Mouse (Mus musculus) limb, embryonic 14.5 days (tissue): ENCODE results near the gene Atpif1. TPM values are rescaled to one million over a fixed set of nuclear protein-coding genes. Genes with fewer than 3 reads are reported as not detected.
"Not testable (repeated sequence)": the region's sequence is repeated elsewhere in the genome, so short reads cannot be mapped to it uniquely, and the experiment has no call there.

Experiments used
- ATAC-seq: fragments of 200-750 bp; cut with Nextera tagmentation; 2 replicates; pipeline ENCODE4 v1.8.0; 2017; ENCODE audit warnings: low read depth, moderate number of reproducible peaks, moderate TSS enrichment; ENCODE audit not compliant: low FRiP score
- DNase-seq: peaks from one replicate; pipeline ENCODE4 v3.0.0-alpha.2; 2015; ENCODE audit warnings: low spot score
- H3K27ac ChIP-seq: fragments of 300-500 bp; sonication (generic); replicated peaks from 2 replicates; pipeline ENCODE4 v1.5.1; 2014; ENCODE audit warnings: low read depth, mild to moderate bottlenecking, low read length, moderate library complexity, mixed read lengths
- H3K27me3 ChIP-seq: fragments of 300-500 bp; sonication (generic); 2 replicates; pipeline ENCODE4 v1.6.1; 2014; ENCODE audit warnings: low read length, mixed read lengths; ENCODE audit not compliant: control insufficient read depth, insufficient read depth
- H3K36me3 ChIP-seq: fragments of 300-500 bp; sonication (generic); 2 replicates; pipeline ENCODE4 v1.6.1; 2014; ENCODE audit warnings: mild to moderate bottlenecking, low read length, moderate library complexity, mixed read lengths; ENCODE audit not compliant: control insufficient read depth, insufficient read depth
- H3K4me1 ChIP-seq: fragments of 300-500 bp; sonication (generic); 2 replicates; pipeline ENCODE4 v1.6.1; 2014; ENCODE audit warnings: antibody characterized with exemption, low read length, mixed read lengths; ENCODE audit not compliant: control insufficient read depth, insufficient read depth
- H3K4me2 ChIP-seq: fragments of 300-500 bp; sonication (generic); replicated peaks from 2 replicates; pipeline ENCODE4 v1.6.1; 2014; ENCODE audit warnings: low read depth, mild to moderate bottlenecking, low read length, moderate library complexity; ENCODE audit not compliant: severe bottlenecking
- H3K4me3 ChIP-seq: fragments of 300-500 bp; sonication (generic); replicated peaks from 2 replicates; pipeline ENCODE4 v1.5.1; 2014; ENCODE audit warnings: low read length
- H3K9ac ChIP-seq: fragments of 300-500 bp; sonication (generic); 2 replicates; pipeline ENCODE4 v1.6.1; 2014; ENCODE audit warnings: mild to moderate bottlenecking, low read depth, low read length, moderate library complexity; ENCODE audit not compliant: severe bottlenecking
- H3K9me3 ChIP-seq: fragments of 300-500 bp; sonication (generic); 2 replicates; pipeline ENCODE4 v1.6.1; 2016; ENCODE audit warnings: low read length; ENCODE audit not compliant: control insufficient read depth
- POLR2A ChIP-seq: fragments of 200-500 bp; IDR thresholded peaks from 2 replicates; pipeline ENCODE4 v1.8.0; 2012; ENCODE audit warnings: inconsistent platforms, mild to moderate bottlenecking, moderate library complexity, borderline replicate concordance; ENCODE audit not compliant: insufficient read depth, insufficient read length; ENCODE audit errors: extremely low read depth
- WGBS: fragments of 180-500 bp; shearing (Covaris S2); extraction: QIAGEN DNeasy Blood & Tissue Kit; methylation state at CpG from one replicate; pipeline ENCODE4 v1.1.7; 2014; 5-methylcytosine and 5-hydroxymethylcytosine counted together
- polyA plus RNA-seq, 2 experiments: library from polyadenylated mRNA; depleted of rRNA in 1 of 2; stranded (reverse) in 1 of 2; unstranded in 1 of 2; fragments of >200 nt; fragmentation: Nextera tagmentation in 1 of 2; extraction: Ambion mirVana in 1 of 2; gene quantifications; 2 replicates each; pipeline versions ENCODE4 v1.2.1 to v1.2.3; 2012 to 2014

Gene Atpif1
- polyA plus RNA-seq, 2 experiments = 583 to 986 TPM

- no peaks in the 10 kb centered on the region for H3K36me3 ChIP-seq
- no peak for DNase-seq
- H3K4me1 ChIP-seq = no peaks in the 10 kb centered on the region
- no peak for TF ChIP-seq POLR2A
- H3K4me3 ChIP-seq = no peak overlapping the region
- ATAC-seq = no peak
- H3K27ac ChIP-seq = no peak overlapping the region
- H3K4me2 ChIP-seq = no peak overlapping the region
- 66% methylated on average over 9 of the region's 9 CpGs for WGBS
- H3K9ac ChIP-seq = no peak overlapping the region
- H3K9me3 ChIP-seq = no peaks in the 10 kb centered on the region
- no peaks in the 10 kb centered on the region for H3K27me3 ChIP-seq
Observed at GRCm38 (mm10) chr4:132567361-132567779, 33.9 kb upstream of the Atpif1 start.

DNA sequence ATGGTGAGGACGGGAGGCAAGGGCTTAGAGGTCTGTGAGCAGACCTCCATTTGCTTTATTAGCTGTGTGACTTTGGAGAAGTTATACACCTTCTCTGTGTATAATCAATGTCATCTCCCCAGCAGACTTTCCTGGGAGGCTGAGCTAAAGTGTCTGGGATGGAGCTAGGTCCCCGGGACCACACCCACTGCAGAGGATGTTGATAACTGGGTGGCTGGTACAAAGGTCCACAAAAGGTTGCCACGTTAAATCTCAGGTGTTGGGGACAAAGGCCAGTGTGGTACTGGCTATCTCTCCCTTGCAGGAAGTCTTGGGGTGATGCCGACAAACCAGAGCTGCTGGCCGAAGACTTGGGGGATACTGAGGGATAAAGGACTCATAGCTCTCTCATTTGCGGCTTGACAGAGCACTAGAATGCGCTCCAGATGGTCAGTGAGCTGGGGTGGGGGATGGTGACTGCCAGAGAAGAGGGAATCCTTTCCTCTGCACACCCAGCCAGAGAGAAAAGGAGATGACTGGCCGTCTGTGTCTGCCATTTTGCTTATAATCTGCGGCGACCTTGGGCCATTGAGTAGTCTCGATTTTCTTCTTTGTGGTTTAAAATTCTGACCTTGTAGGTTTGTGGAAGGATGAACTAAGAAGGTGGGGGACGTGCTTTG lies 31.8 kb upstream of the Atpif1 start:
- Histone ChIP-seq H3K4me1 (no peaks in the 10 kb centered on the region), H3K4me3 (no peak overlapping the region), H3K36me3 (no peaks in the 10 kb centered on the region), H3K27me3 (no peaks in the 10 kb centered on the region), H3K4me2 (no peak overlapping the region), H3K9me3 (no peaks in the 10 kb centered on the region), H3K27ac (no peak overlapping the region), H3K9ac (no peak overlapping the region)
- DNase-seq = no peak
- ATAC-seq = no peak
- 76% methylated on average over 12 of the region's 12 CpGs for WGBS
- TF ChIP-seq POLR2A = no peak

- no peak within 1 kb of the TSS for H3K4me2 ChIP-seq
- no peaks in the 10 kb centered on the region for H3K4me1 ChIP-seq
- ATAC-seq (no peak; the same call in 1 of the 2 replicates), DNase-seq (no peak)
- H3K27ac ChIP-seq = no peak within 1 kb of the TSS
- no peak within 1 kb of the TSS for H3K4me3 ChIP-seq
- H3K9ac ChIP-seq = no peak within 1 kb of the TSS
- H3K27me3 ChIP-seq = no peaks in the 10 kb centered on the region
- no peaks in the 10 kb centered on the region for H3K9me3 ChIP-seq
- no peaks in the 10 kb centered on the region for H3K36me3 ChIP-seq
- WGBS = 17% methylated on average over 4 of the region's 4 CpGs
- no peak for TF ChIP-seq POLR2A
Observed at GRCm38 (mm10) chr4:132563965-132564364, 30.5 kb upstream of the Atpif1 start, which contains the start of gene Ptafr. TSS of gene Ptafr (plus strand) at chr4:132564067.

DNA sequence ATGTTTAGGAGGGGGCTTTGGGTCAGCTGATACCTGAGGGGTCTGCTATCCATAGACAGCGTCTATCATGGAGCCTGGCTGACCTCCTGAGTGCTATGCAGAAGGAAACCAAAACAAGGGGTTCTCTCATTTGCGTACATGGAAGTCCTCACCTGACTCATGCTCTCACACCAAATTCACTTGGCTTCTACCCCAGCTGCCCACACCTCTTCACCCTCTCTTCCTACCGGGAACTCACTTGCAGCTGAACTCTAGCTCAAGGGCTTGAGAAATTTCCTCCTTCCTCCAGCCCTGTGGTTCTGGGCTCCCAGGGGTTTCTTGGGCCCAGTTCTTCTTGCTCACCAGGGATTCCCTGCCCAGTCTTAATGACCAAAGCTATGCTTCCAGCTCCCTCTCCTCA lies 29.8 kb upstream of the Atpif1 start:
- no peak for ATAC-seq
- DNase-seq = no peak
- no peak overlapping the region for H3K4me3 ChIP-seq
- no peak overlapping the region for H3K4me2 ChIP-seq
- no peak overlapping the region for H3K27ac ChIP-seq
- 83% methylated on average over 3 of the region's 3 CpGs for WGBS
- H3K9ac ChIP-seq = no peak overlapping the region
- H3K9me3 ChIP-seq = no peaks in the 10 kb centered on the region
- H3K36me3 ChIP-seq = no peaks in the 10 kb centered on the region
- no peaks in the 10 kb centered on the region for H3K4me1 ChIP-seq
- no peak for TF ChIP-seq POLR2A
- H3K27me3 ChIP-seq = no peaks in the 10 kb centered on the region

- DNase-seq, H3K27ac ChIP-seq, ATAC-seq, H3K27me3 ChIP-seq, H3K9me3 ChIP-seq, H3K4me3 ChIP-seq, H3K4me1 ChIP-seq, H3K4me2 ChIP-seq, H3K9ac ChIP-seq: not testable (repeated sequence)
- H3K36me3 ChIP-seq = peaks cover 35% of the 10 kb centered on the region
- 89% methylated on average over 7 of the region's 7 CpGs for WGBS
Observed at GRCm38 (mm10) chr4:132555550-132555949, 22.1 kb upstream of the Atpif1 start.
